Mouse (Mus musculus) lung, adult 2 months (tissue): ENCODE results near the gene Olfr311.

Source experiments
- CTCF ChIP-seq: fragments of 200-500 bp; IDR thresholded peaks from 2 replicates; pipeline ENCODE4 v1.5.1; 2011; ENCODE audit warnings: mild to moderate bottlenecking, low read length, control low read depth; ENCODE audit not compliant: insufficient read depth
- POLR2A ChIP-seq: fragments of 200-500 bp; IDR thresholded peaks from 2 replicates; pipeline ENCODE4 v1.6.1; 2011; ENCODE audit warnings: low read depth, mild to moderate bottlenecking, control low read depth, low read length, borderline replicate concordance; ENCODE audit errors: extremely low read depth

DNA sequence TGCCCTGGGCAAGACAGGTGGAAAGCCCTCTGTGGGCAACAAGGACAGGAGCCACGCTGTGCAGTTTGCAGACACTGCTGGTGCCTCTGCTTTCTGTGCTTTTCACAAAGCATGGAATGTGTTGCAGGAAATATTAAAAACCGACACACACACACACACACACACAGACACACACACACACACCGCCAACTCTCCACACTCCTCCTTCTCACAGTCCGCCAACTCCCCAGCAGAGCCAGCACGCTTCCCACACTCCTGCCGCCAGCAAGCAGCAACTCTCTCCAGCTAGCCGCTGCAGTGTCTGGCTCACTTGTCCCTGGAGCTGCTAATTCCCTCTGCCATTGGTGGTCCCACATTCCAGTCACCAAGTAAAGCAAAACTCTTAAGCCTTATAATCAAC is 42.2 kb upstream of the Olfr311 start:
- TF ChIP-seq CTCF = no peak
- no peak for TF ChIP-seq POLR2A
